Mouse (Mus musculus) WW6 (cell line): ENCODE measurements around the gene Cped1.
"Not testable (repeated sequence)": the region's sequence is repeated elsewhere in the genome, so short reads cannot be mapped to it uniquely, and the experiment has no call there.

ENCODE experiments used
- DNase-seq: peaks from one replicate; pipeline ENCODE4 v3.0.0-alpha.2; 2013; ENCODE audit warnings: low read depth, low spot score

The Cped1 gene

GRCm38 (mm10) chr6:22078686-22079264 lies 93.1 kb downstream of the Cped1 start:
- DNase-seq = no peak

GRCm38 (mm10) chr6:22086056-22086455 lies 100.3 kb downstream of the Cped1 start:
- DNase-seq = no peak

GRCm38 (mm10) chr6:22088346-22089064 lies 102.8 kb downstream of the Cped1 start:
- no peak for DNase-seq

- DNase-seq = no peak
These were observed 106.1 kb downstream of the Cped1 start for GRCm38 (mm10) chr6:22091773-22092172.

GRCm38 (mm10) chr6:22093792-22094191 lies 108.1 kb downstream of the Cped1 start:
- DNase-seq = no peak

GRCm38 (mm10) chr6:22097709-22098108 lies 112.0 kb downstream of the Cped1 start:
- DNase-seq = no peak

GRCm38 (mm10) chr6:22099832-22100231 lies 114.1 kb downstream of the Cped1 start:
- no peak for DNase-seq

GRCm38 (mm10) chr6:22101939-22102338 lies 116.2 kb downstream of the Cped1 start:
- DNase-seq = no peak

- no peak for DNase-seq
These were observed 117.0 kb downstream of the Cped1 start for GRCm38 (mm10) chr6:22102752-22103151.

- no peak for DNase-seq
These were observed 118.0 kb downstream of the Cped1 start for GRCm38 (mm10) chr6:22103713-22104112.

GRCm38 (mm10) chr6:22104211-22104610 lies 118.5 kb downstream of the Cped1 start:
- DNase-seq = no peak

- DNase-seq = no peak
These were observed 128.4 kb downstream of the Cped1 start for GRCm38 (mm10) chr6:22114079-22114478.

- DNase-seq = no peak
These were observed 131.0 kb downstream of the Cped1 start for GRCm38 (mm10) chr6:22116679-22117078.

- DNase-seq = no peak
These were observed 136.4 kb downstream of the Cped1 start for GRCm38 (mm10) chr6:22122080-22122479.

GRCm38 (mm10) chr6:22122693-22123092 lies 137.0 kb downstream of the Cped1 start:
- DNase-seq = no peak

- no peak for DNase-seq
These were observed 137.6 kb downstream of the Cped1 start for GRCm38 (mm10) chr6:22123332-22123731.

GRCm38 (mm10) chr6:22124575-22125330 lies 139.0 kb downstream of the Cped1 start:
- DNase-seq = not testable (repeated sequence)

GRCm38 (mm10) chr6:22135038-22135631 lies 149.4 kb downstream of the Cped1 start:
- DNase-seq = no peak

GRCm38 (mm10) chr6:22136805-22137204 lies 151.1 kb downstream of the Cped1 start:
- DNase-seq = no peak

- no peak for DNase-seq
These were observed 155.1 kb downstream of the Cped1 start for GRCm38 (mm10) chr6:22140786-22141185.

- no peak for DNase-seq
These were observed 161.5 kb downstream of the Cped1 start for GRCm38 (mm10) chr6:22147236-22147635.

GRCm38 (mm10) chr6:22148511-22148910 lies 162.8 kb downstream of the Cped1 start:
- DNase-seq = no peak
